Mouse (Mus musculus) megakaryocyte, embryonic 14.5 days (primary cell): Measurements from ENCODE around the gene Mad1l1.

Experiments
- FLI1 ChIP-seq: IDR thresholded peaks from 2 replicates; pipeline ENCODE4 v1.6.1; 2012; ENCODE audit warnings: low read length, inconsistent platforms, mixed read lengths
- GATA1 ChIP-seq: IDR thresholded peaks from 3 replicates; pipeline ENCODE4 v1.6.1; 2012; ENCODE audit warnings: mixed read lengths, low read length, inconsistent platforms, borderline replicate concordance

- TF ChIP-seq GATA1 = no peak
- no peak for TF ChIP-seq FLI1
These were observed 105.8 kb downstream of the Mad1l1 start for GRCm38 (mm10) chr5:140215471-140216087.
